Mouse (Mus musculus) urinary bladder, adult 2 months (tissue): ENCODE data around the gene Psenen. TPM values are rescaled to one million over a fixed set of nuclear protein-coding genes. Genes with fewer than 3 reads are reported as not detected.

Experiments used
- DNase-seq: peaks from one replicate; pipeline ENCODE4 v3.0.0; 2022; ENCODE audit warnings: low spot score
- polyA plus RNA-seq: library from polyadenylated mRNA; depleted of rRNA; stranded (reverse); fragments of >200 nt; gene quantifications from 2 replicates; pipeline ENCODE4 v1.2.3, GENCODE M21; 2012; rRNA removed

The Psenen gene
- polyA plus RNA-seq, 1 experiment, result 174 TPM

DNA sequence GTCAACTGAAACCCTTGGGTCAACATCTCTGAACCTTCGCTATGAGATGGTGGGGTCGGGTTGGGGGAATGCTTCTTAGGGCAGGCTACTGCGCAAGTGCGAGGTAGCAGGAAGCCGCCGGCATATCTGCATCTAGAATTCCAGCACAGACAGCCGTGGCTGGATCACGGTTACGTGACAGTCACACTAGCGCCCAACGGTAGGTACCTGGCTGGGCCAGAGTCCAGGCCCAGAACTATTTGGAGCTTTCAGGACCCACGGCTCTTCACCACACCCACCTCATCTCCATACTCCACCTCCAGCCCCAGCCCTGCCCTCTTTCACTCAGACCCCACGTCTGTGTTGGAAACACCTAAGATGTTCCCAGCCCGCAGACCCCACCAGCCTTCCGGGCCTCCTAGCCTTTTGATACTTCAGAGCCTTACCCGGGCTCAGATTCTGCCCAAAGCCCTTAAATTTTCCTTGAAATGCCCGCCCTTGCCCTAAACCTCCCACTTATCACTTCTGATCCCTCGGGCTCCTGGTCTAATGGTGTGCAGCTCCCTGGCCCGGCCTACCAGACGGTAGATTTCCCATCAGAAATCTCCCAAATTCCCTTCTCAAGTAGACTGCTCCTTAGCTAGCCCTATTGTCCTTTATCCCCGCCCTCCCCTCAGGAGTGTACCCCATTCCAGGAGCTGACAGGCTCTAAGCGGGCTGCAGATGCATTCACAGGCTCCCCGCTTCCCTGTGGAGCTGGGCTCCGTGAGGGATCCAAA, 48.2 kb downstream of the Psenen start:
- DNase-seq, result no peak

Other genes starting within 250 kb of the Psenen start
- 5.4 and 9.1 TPM in 2 replicates for gene Syne4, start 248.8 kb downstream of the Psenen start, polyA plus RNA-seq
- gene E130208F15Rik, start 241.9 kb downstream of the Psenen start, polyA plus RNA-seq, result 0.57 and 0.72 TPM in 2 replicates
- 12.8 and 15.4 TPM in 2 replicates for gene Sdhaf1, start 239.7 kb downstream of the Psenen start, polyA plus RNA-seq
- gene Lrfn3, start 200.9 kb downstream of the Psenen start, polyA plus RNA-seq, result 7.9 and 11.9 TPM in 2 replicates
- gene Tyrobp, start 149.9 kb downstream of the Psenen start, polyA plus RNA-seq, result 85.1 and 117 TPM in 2 replicates
- 3.3 and 3.8 TPM in 2 replicates for gene Hcst, start 143.8 kb downstream of the Psenen start, polyA plus RNA-seq
- 1.8 and 2.0 TPM in 2 replicates for gene Nfkbid, start 141.9 kb downstream of the Psenen start, polyA plus RNA-seq
- gene Aplp1, start 118.1 kb downstream of the Psenen start, polyA plus RNA-seq, result 4.2 and 4.5 TPM in 2 replicates
- gene Kirrel2, start 105.9 kb downstream of the Psenen start, polyA plus RNA-seq, result not detected in 2 replicates
- not detected in 2 replicates for gene Nphs1, start 105.3 kb downstream of the Psenen start, polyA plus RNA-seq
- gene Prodh2, start 70.0 kb downstream of the Psenen start, polyA plus RNA-seq, result not detected in 2 replicates
- 6.9 and 7.7 TPM in 2 replicates for gene Arhgap33, start 28.6 kb downstream of the Psenen start, polyA plus RNA-seq
- 342 and 444 TPM in 2 replicates for gene Hspb6, start 11.4 kb downstream of the Psenen start, polyA plus RNA-seq
- 11.0 and 12.0 TPM in 2 replicates for gene Proser3, start 11.3 kb downstream of the Psenen start, polyA plus RNA-seq
- gene Lin37, start 3.8 kb downstream of the Psenen start, polyA plus RNA-seq, result 33.8 and 36.5 TPM in 2 replicates
- gene U2af1l4, start 326 bp downstream of the Psenen start, polyA plus RNA-seq, result 69.1 and 74.1 TPM in 2 replicates
- gene Gm49396, start 283 bp downstream of the Psenen start, polyA plus RNA-seq, result 2.8 and 5.1 TPM in 2 replicates
- 3.6 and 4.9 TPM in 2 replicates for gene Igflr1, start 1.8 kb upstream of the Psenen start, polyA plus RNA-seq
- gene Kmt2b, start 25.1 kb upstream of the Psenen start, polyA plus RNA-seq, result 38.3 and 40.2 TPM in 2 replicates
- 1.8 and 2.4 TPM in 2 replicates for gene Zbtb32, start 35.3 kb upstream of the Psenen start, polyA plus RNA-seq
- 2,098 and 2,832 TPM in 2 replicates for gene Upk1a, start 49.2 kb upstream of the Psenen start, polyA plus RNA-seq
- 703 and 875 TPM in 2 replicates for gene Cox6b1, start 62.5 kb upstream of the Psenen start, polyA plus RNA-seq
- not detected in 2 replicates for gene Etv2, start 72.2 kb upstream of the Psenen start, polyA plus RNA-seq
- gene Rbm42, start 86.7 kb upstream of the Psenen start, polyA plus RNA-seq, result 58.5 and 64.1 TPM in 2 replicates
- gene Haus5, start 101.4 kb upstream of the Psenen start, polyA plus RNA-seq, result 9.4 and 13.2 TPM in 2 replicates
- not detected in 2 replicates for gene Pmis2, start 108.0 kb upstream of the Psenen start, polyA plus RNA-seq
- not detected in 2 replicates for gene 2200002J24Rik, start 135.3 kb upstream of the Psenen start, polyA plus RNA-seq
- gene Atp4a, start 148.6 kb upstream of the Psenen start, polyA plus RNA-seq, result 0.03 TPM in 1 of 2 replicates, not detected in the other
- 97.6 and 129 TPM in 2 replicates for gene Tmem147, start 165.9 kb upstream of the Psenen start, polyA plus RNA-seq
- not detected in 2 replicates for gene Gapdhs, start 180.1 kb upstream of the Psenen start, polyA plus RNA-seq
- 17.9 and 21.2 TPM in 2 replicates for gene Sbsn, start 187.8 kb upstream of the Psenen start, polyA plus RNA-seq
- gene Dmkn, start 200.1 kb upstream of the Psenen start, polyA plus RNA-seq, result 9.8 and 16.2 TPM in 2 replicates
- gene Krtdap, start 224.3 kb upstream of the Psenen start, polyA plus RNA-seq, result 29.5 and 47.2 TPM in 2 replicates